Mouse (Mus musculus): ENCODE data around the gene Ppp1r15a.

GRCm38 (mm10) chr7:45570103-45570741 lies 44.2 kb upstream of the Ppp1r15a start, which contains the start of gene Bcat2:
- TF ChIP-seq CTCF (IDR thresholded peaks at IDR 0.05; ENCODE audit: low read depth) (no peak; the same call in 1 of the 2 replicates), EP300 (optimal IDR thresholded peaks at IDR 0.05) (no peak)
